Mouse (Mus musculus) CH12.LX (cell line): ENCODE results near the gene Pld5.

Experiments
- CTCF ChIP-seq, 2 experiments: IDR thresholded peaks in 1 of 2; conservative IDR thresholded peaks in 1 of 2; 2 replicates each; pipeline ENCODE4 v1.5.1; 2011 to 2012; ENCODE audit warnings: low read depth in 2 of 2, low read length in 2 of 2, improper control_type of control experiment in 1 of 2, inconsistent platforms in 1 of 2, mild to moderate bottlenecking in 1 of 2, moderate library complexity in 1 of 2
- E2F4 ChIP-seq: IDR thresholded peaks from 2 replicates; pipeline ENCODE4 v1.6.1; 2011; ENCODE audit warnings: low read depth, low read length, improper control_type of control experiment; ENCODE audit not compliant: insufficient replicate concordance
- ETS1 ChIP-seq: conservative IDR thresholded peaks from 2 replicates; pipeline ENCODE4 v1.6.1; 2012; ENCODE audit warnings: low read depth, mild to moderate bottlenecking, inconsistent platforms, low read length, improper control_type of control experiment, moderate library complexity
- JUND ChIP-seq: conservative IDR thresholded peaks from 2 replicates; pipeline ENCODE4 v1.6.1; 2011; ENCODE audit warnings: low read depth, low read length, improper control_type of control experiment
- MXI1 ChIP-seq: IDR thresholded peaks from 2 replicates; pipeline ENCODE4 v1.6.1; 2011; ENCODE audit warnings: mild to moderate bottlenecking, low read depth, low read length, improper control_type of control experiment
- POLR2A ChIP-seq: IDR thresholded peaks from 2 replicates; pipeline ENCODE4 v1.6.1; 2011; ENCODE audit warnings: low read depth, mild to moderate bottlenecking, improper control_type of control experiment, low read length
- SMC3 ChIP-seq: IDR thresholded peaks from 2 replicates; pipeline ENCODE4 v1.6.1; 2011; ENCODE audit warnings: low read depth, low read length, improper control_type of control experiment
- TBP ChIP-seq: conservative IDR thresholded peaks from 2 replicates; pipeline ENCODE4 v1.6.1; 2011; ENCODE audit warnings: low read depth, low read length, improper control_type of control experiment

GRCm38 (mm10) chr1:175950851-175951250, 324.3 kb downstream of the Pld5 start:
- TF ChIP-seq MXI1 (no peak), CTCF (conservative IDR thresholded peaks at IDR 0.05 in 1 of 2, IDR thresholded peaks at IDR 0.05 in 1 of 2; ENCODE audit: low read depth in 2 of 2, low read length in 2 of 2) (no peak), TBP (no peak), POLR2A (no peak), JUND (no peak), E2F4 (no peak), ETS1 (no peak), SMC3 (no peak)
